Mouse (Mus musculus): ENCODE results near the gene Gad1. TPM values are rescaled to one million over a fixed set of nuclear protein-coding genes. Genes with fewer than 3 reads are reported as not detected.

Gene Gad1
- polyA plus RNA-seq, 3 experiments from 2014 or later: 0.25 to 0.35 TPM; not detected in 1

- no peak for ATAC-seq
Observed at GRCm38 (mm10) chr2:70564646-70565315, 11.9 kb downstream of the Gad1 start.

- no peak for ATAC-seq
Observed at GRCm38 (mm10) chr2:70565651-70566602, 13.1 kb downstream of the Gad1 start.

DNA sequence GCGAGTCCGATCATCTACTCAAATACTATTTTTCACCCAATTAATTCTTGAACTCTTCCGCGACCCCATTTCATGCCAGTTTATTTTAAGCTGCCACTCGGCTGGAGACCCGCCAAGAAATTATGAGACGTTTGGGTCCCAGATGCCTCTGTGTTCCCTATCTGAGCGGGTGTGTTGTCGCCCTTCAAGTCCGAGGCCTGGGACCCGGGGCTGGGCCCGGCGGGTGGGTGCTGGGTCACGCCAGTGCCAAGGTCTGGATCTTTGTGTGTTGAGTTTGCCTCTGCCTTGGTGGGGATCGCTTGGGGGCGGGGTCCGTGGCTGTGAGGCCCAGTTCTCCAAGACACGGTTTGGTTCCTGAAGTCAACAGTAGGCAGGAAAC, 13.7 kb downstream of the Gad1 start:
- ATAC-seq: no peak

- no peak for ATAC-seq
Observed at GRCm38 (mm10) chr2:70567071-70567681, 14.3 kb downstream of the Gad1 start.

GRCm38 (mm10) chr2:70567682-70568077, 14.8 kb downstream of the Gad1 start:
- no peak for ATAC-seq

DNA sequence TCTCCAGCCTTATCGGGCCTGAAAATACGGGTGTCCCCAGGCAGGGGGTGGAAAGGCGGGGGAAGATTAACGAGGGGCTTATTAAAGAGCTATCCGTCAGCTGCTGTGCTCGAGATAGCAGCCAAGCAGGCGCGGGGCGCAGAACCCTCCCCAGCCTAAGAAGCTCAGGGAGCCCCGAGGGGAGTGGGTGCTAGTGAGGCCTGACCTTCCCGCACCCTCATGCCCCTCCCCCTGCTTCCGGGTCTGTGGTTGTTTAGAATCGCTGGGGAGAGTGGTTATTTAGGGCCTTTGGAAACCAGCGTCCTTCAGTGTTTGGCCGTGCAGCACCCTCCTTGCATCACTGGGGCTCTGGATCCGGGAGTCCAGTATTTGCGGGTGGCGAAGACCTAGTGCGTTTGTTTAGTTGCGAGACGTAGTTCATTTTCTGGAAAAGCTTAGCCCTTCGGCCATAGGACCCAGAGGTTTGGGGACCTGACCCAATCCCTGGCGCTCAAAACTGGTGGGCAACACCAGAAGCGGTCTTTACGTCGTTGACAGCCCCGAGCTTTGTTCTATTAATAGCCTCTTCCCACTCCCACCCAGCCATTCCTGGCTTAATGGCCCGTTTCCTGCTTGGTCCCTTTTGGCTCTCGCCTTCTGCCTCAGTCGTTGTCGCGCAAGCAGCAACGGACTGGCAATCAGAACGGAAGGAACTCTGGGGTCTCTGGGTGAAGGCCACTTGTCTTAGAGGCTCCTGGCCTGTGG, 15.5 kb downstream of the Gad1 start:
- ATAC-seq: no peak

DNA sequence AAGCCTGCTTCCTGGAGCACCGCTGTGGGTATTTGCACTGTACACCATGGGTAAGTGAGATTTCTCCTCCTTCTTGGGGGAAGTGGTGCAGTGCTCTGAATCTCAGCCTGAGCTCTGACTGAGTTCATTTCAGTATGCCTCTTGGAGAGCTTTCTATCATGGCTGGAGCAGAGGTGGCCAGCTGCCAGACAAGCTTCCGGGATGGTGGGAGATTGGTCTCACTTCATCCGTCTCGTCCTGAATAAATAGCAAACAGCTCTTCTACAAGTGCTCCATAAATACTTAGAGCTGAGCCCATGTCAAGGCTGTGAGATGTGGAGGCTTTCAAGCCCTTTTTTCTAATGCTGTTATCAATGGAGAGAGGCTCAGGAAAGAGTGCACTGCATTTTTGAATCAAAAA, 18.8 kb downstream of the Gad1 start:
- no peak for ATAC-seq

- no peak for ATAC-seq
Observed at GRCm38 (mm10) chr2:70572251-70572650, 19.4 kb downstream of the Gad1 start.

- ATAC-seq: no peak
Observed at GRCm38 (mm10) chr2:70573544-70574210, 20.8 kb downstream of the Gad1 start.

GRCm38 (mm10) chr2:70588200-70588599, 35.3 kb downstream of the Gad1 start:
- ATAC-seq: no peak

- no peak for ATAC-seq
Observed at GRCm38 (mm10) chr2:70592432-70592831, 39.6 kb downstream of the Gad1 start.

DNA sequence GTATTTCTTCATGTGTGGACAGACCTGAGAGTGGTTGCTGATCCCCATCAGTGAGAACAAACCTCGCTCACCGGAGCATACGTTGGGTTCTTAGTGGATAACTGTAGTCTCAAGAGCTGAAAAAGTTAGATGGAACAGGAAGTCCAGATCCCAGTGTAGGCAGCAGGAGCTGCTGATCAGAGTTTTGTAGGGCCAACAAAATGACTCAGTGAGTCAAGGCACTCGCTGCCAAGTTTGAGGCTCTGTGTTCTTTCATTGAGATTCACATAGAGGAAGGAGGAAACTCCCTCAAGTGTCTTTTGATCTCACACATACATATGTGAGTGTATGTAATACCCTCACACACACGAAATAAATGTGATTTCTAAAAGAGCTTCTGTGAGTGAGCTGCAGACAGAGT, 40.8 kb downstream of the Gad1 start:
- no peak for ATAC-seq

GRCm38 (mm10) chr2:70595896-70596295, 43.0 kb downstream of the Gad1 start:
- ATAC-seq: no peak

GRCm38 (mm10) chr2:70609769-70610168, 56.9 kb downstream of the Gad1 start:
- no peak for ATAC-seq

DNA sequence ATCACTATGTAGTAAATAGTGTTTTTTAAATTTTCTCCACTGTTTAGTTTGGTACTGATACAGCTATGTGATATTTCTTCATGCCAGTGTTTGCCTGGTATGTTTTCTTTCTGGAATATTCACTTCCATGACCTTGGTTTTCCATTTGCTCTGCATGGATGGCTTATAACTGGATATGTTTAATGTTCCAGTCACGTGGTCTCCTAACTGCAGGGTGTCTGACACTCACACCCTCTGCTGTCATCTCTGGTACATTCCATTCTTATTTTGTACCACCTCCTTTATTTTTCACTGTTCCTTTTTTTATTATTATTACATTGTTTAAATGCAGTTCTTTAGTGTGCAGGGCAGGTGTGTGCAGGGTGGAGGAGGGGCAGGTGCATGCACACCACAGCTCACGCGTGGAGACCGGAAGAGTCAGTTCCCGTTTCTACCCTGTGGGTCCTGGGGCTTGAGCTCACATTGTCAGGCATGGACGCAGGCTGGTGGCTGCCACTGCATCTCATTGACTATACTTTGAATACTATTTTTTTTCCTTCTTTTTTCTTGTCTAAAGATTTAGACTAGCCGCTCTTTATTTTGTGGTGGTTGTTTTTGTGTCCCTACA, 62.0 kb downstream of the Gad1 start:
- no peak for ATAC-seq

- ATAC-seq: no peak
Observed at GRCm38 (mm10) chr2:70616076-70616475, 63.2 kb downstream of the Gad1 start.

DNA sequence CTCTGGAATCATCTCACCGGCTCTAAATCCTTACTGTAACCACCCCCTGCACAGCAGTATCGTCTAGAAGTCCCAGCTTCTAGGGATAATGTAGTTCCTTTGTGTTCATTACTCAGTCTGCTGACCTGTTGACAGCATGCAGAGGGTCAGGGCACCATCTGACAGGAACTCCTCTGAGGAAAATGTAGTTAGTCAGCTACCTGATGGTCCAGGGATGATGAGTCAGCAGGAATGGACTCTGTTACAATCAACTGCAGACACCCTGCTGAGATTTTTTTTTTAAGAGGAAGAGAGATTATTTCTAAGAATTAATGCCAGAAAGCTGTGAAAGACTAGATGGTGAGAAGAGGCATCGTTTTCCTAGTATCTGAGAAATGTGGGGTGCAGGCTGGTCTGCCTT, 63.7 kb downstream of the Gad1 start:
- ATAC-seq: no peak

- no peak for ATAC-seq
Observed at GRCm38 (mm10) chr2:70619232-70619835, 66.5 kb downstream of the Gad1 start.

DNA sequence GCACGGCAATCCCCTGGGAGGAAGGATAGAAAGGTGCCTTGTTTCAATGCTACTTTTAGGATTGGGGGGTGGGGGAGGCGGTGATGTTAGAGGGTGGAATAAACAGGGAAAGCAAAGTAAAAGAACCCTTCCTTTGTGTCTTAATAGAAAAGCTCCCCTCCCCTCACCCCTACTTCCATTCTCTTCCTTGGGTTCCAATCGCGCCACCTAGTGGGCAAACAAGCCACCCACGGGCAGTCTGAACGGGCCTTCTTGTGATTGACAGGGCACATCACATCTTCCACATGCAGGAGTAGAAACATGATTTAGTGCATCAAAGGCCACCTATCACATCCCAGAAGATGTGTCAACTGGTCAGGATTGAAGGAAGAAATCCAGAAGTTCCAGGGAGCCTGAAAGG, 67.4 kb downstream of the Gad1 start:
- no peak for ATAC-seq

DNA sequence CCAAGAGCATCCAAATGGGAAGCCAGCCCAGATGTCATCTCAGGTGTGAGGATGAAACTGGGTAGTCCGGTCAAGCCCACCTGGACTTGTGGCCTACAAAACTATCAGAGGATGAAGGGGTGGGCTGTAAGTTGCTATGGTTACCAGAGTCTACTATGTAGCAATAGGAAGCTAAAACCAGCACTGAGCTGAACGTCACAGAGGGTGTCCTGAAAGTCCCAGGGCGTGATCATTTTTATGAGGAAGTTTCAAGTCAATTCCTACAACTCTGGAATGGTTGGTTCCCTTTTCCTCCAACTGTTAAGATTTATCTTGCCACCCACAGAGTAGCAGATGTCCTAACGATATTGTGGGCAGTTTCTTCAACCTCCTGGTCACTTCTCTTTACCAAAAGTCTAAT, 69.4 kb downstream of the Gad1 start:
- ATAC-seq: no peak

DNA sequence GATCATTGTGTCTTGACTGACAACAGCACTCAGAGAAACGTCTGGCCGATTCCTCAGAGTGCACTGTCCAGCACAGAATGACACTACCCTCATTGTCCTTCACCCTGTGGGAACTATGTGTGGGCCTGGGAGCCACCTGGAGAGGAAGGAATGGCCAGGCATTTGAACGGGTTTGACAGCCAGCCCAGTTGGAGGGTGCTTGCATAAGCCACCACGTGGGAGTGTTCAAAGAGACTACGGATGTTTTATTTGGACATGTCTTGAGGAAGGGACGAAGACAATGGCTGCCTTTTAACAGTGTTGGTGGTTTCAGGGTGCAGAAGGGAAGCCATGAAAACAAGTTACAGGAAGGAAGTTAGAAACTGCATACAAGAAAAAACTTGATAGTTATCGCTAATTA, 72.9 kb downstream of the Gad1 start:
- no peak for ATAC-seq

Measured in inflammation-experienced regulatory T-cells, adult 6 months (primary cell).